Mouse (Mus musculus) forebrain, embryonic 16.5 days (tissue): Measurements from ENCODE around the gene Rxfp1. TPM values are rescaled to one million over a fixed set of nuclear protein-coding genes. Genes with fewer than 3 reads are reported as not detected.

Source experiments
- ATAC-seq: fragments of 200-750 bp; cut with Nextera tagmentation; 2 replicates; pipeline ENCODE4 v1.8.0; 2017; ENCODE audit warnings: mild to moderate bottlenecking, moderate library complexity
- H3K27ac ChIP-seq: fragments of 300-500 bp; sonication (generic); 2 replicates; pipeline ENCODE4 v1.5.1; 2014; ENCODE audit warnings: low read length, control low read depth
- H3K27me3 ChIP-seq: fragments of 300-500 bp; sonication (generic); replicated peaks from 2 replicates; pipeline ENCODE4 v1.6.1; 2014; ENCODE audit warnings: low read length; ENCODE audit not compliant: control insufficient read depth, insufficient read depth
- H3K36me3 ChIP-seq: fragments of 300-500 bp; sonication (generic); 2 replicates; pipeline ENCODE4 v1.6.1; 2014; ENCODE audit not compliant: control insufficient read depth, insufficient read depth
- H3K4me1 ChIP-seq: fragments of 300-500 bp; sonication (generic); replicated peaks from 2 replicates; pipeline ENCODE4 v1.6.1; 2014; ENCODE audit warnings: low read length; ENCODE audit not compliant: control insufficient read depth, insufficient read depth
- H3K4me2 ChIP-seq: fragments of 300-500 bp; sonication (generic); 2 replicates; pipeline ENCODE4 v1.6.1; 2014; ENCODE audit warnings: mild to moderate bottlenecking, low read length, control low read depth
- H3K4me3 ChIP-seq: fragments of 300-500 bp; sonication (generic); replicated peaks from 2 replicates; pipeline ENCODE4 v1.5.1; 2014; ENCODE audit warnings: mild to moderate bottlenecking, low read length, control low read depth
- H3K9ac ChIP-seq: fragments of 300-500 bp; sonication (generic); replicated peaks from 2 replicates; pipeline ENCODE4 v1.6.1; 2014; ENCODE audit warnings: low read depth, low read length, control low read depth
- H3K9me3 ChIP-seq: fragments of 300-500 bp; sonication (generic); 2 replicates; pipeline ENCODE4 v1.6.1; 2016; ENCODE audit warnings: low read length; ENCODE audit not compliant: control insufficient read depth
- WGBS: fragments of 180-500 bp; shearing (Covaris S2); extraction: QIAGEN DNeasy Blood & Tissue Kit; methylation state at CpG from one replicate; pipeline ENCODE4 v1.1.7; 2014; 5-methylcytosine and 5-hydroxymethylcytosine counted together
- polyA plus RNA-seq: library from polyadenylated mRNA; unstranded; fragments of >200 nt; fragmentation: Nextera tagmentation; extraction: Ambion mirVana; gene quantifications from 2 replicates; pipeline ENCODE4 v1.2.1, GENCODE M21; 2015

Rxfp1 gene
- polyA plus RNA-seq, 1 experiment from 2014 or later, result 0.41 TPM

DNA sequence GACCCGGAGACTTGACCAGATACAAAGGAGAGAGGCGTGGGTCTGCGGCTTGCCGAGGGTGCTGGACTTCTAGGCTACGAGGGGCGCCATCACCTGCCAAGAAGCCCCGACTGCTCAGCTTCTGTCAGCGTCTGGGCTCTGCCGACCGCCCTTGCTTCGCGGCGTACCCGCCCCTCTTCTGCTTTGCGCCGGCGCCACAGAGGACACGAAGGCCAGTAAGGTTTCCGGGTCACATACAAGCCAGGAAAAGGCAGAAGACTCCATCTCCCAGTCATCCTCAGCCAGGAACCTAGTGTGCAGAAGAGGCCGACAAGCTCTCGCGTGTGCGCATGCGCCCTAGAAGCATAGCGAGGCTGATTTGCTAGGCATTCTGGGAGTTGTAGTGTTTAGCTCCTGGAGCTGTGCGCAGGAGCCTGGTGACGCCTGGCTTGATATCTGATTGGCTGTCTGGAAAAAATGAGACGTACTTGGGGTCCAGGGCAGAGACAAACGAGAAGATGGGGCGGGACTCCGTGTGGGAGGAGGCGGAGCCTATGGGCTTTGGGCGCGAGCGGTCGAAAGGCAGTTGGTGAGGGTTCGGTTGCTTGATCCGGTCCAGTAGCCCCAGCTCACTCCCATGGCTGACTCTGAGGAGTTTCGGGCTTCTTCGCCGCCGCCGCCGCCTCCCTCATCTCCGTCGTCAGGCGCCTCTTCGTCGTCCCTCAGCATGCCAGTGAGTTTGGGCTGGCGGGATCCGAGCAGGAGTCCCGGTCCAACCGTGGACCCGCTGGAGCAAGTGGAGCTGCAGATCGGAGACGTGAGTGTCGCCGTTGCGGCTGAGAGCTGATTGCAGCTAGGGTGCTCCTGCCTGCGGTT lies 108.9 kb downstream of the Rxfp1 start, which contains the start of gene 4930579G24Rik:
Gene 4930579G24Rik (plus strand): TSS at position 519 of the 855 bp plus-strand sequence.
- WGBS, result under 1% methylated on average over 60 of the region's 60 CpGs
- ATAC-seq, result peak; percentile 98
- peak within 1 kb of the TSS; percentile 73 for H3K4me2 ChIP-seq
- H3K27me3 ChIP-seq, result no peaks in the 10 kb centered on the region
- no peaks in the 10 kb centered on the region for H3K9me3 ChIP-seq
- H3K27ac ChIP-seq, result peak within 1 kb of the TSS; percentile 79
- peak within 1 kb of the TSS; percentile 80 for H3K9ac ChIP-seq
- peak within 1 kb of the TSS; percentile 66 for H3K4me3 ChIP-seq
- H3K4me1 ChIP-seq, result peaks cover 11% of the 10 kb centered on the region
- peaks cover 10% of the 10 kb centered on the region for H3K36me3 ChIP-seq

DNA sequence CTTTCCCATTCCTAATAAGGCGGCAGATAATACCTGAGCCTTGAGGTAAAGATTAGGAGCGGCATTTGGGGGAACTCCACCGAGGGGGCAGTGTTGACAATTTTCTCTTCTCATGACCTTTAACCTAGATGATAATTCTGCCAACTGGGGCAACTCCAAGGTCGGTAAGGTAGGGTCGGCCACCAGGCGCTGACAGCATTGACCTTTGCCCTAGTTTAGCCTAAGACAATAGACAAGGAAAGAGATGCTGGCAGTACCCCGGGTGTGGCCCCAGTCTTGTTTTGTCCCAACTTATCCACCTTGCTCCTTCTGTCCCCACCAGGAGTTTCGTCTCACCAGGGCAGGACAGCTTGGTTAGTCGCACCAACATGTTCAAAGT lies 109.5 kb downstream of the Rxfp1 start:
- H3K4me1 ChIP-seq, result peaks cover 11% of the 10 kb centered on the region
- peaks cover 8% of the 10 kb centered on the region for H3K36me3 ChIP-seq
- ATAC-seq, result no peak
- H3K9ac ChIP-seq, result peak overlapping the region; percentile 66
- under 1% methylated on average over 9 of the region's 9 CpGs for whole genome bisulfite sequencing
- H3K9me3 ChIP-seq, result no peaks in the 10 kb centered on the region
- peak overlapping the region; percentile 66 for H3K4me3 ChIP-seq
- H3K4me2 ChIP-seq, result peak overlapping the region; percentile 66
- no peaks in the 10 kb centered on the region for H3K27me3 ChIP-seq
- peak overlapping the region; percentile 41 for H3K27ac ChIP-seq

DNA sequence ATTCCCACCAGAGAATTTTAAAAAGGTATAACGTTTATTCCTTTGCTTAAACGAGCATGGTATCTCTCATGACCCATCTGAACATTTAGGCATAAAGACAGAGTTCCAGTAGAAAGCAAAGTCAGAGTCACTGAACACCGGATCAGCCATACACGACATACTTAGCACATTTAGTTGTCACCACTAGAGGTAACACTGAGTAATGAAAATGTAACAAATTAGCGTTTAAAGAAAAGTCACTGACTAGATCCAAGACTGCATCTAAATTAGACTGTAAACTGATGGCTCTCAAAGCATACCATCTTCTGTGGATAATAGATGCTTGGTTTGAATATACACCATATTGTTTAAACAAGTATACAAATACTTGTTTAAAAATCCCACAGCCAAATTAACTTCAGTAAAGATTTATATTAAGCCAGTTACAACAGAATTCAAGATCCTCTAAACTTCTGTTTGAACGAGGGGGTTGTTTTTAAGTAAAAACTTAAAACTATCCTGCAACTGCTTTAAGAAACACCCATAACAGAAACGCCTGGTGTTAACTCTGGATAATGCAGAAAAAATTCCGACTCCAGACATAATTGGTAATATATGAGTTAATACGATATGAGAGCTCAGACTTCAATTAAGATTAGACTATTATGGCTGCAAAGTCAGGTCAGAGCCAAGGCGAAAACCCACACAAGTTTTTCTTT lies 110.0 kb downstream of the Rxfp1 start:
- Histone ChIP-seq H3K9ac (peak overlapping the region; percentile 66), H3K4me2 (peak overlapping the region; percentile 66), H3K4me1 (peaks cover 11% of the 10 kb centered on the region), H3K27me3 (no peaks in the 10 kb centered on the region), H3K36me3 (peaks cover 9% of the 10 kb centered on the region), H3K27ac (no peak overlapping the region), H3K9me3 (no peaks in the 10 kb centered on the region), H3K4me3 (peak overlapping the region; percentile 66)
- WGBS, result 24% methylated on average over 10 of the region's 10 CpGs
- ATAC-seq, result no peak

DNA sequence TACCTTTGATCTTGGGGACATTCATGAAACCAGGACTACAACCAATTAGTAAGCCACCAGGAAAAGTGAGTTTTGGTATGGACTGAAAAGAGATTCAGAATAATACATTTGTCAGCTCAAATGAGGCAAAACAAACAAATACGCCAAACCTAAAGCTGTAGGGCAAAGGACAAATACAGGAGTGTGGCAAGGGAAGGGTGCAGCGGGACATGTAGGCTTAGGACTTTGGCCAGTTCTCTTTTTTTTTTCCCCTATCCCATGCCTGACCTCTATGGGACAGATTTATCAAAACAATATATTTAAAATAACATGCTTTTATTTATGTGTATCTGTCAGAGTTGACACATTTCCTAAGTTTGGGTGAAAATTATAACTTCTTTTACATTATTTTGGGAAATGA lies 127.8 kb downstream of the Rxfp1 start:
- H3K27me3 ChIP-seq, result no peaks in the 10 kb centered on the region
- no peak overlapping the region for H3K4me2 ChIP-seq
- no peaks in the 10 kb centered on the region for H3K4me1 ChIP-seq
- no peak for ATAC-seq
- no peak overlapping the region for H3K4me3 ChIP-seq
- H3K9me3 ChIP-seq, result no peaks in the 10 kb centered on the region
- H3K27ac ChIP-seq, result no peak overlapping the region
- H3K36me3 ChIP-seq, result peaks cover 29% of the 10 kb centered on the region
- WGBS, result 89% methylated on average over 2 of the region's 2 CpGs
- no peak overlapping the region for H3K9ac ChIP-seq

DNA sequence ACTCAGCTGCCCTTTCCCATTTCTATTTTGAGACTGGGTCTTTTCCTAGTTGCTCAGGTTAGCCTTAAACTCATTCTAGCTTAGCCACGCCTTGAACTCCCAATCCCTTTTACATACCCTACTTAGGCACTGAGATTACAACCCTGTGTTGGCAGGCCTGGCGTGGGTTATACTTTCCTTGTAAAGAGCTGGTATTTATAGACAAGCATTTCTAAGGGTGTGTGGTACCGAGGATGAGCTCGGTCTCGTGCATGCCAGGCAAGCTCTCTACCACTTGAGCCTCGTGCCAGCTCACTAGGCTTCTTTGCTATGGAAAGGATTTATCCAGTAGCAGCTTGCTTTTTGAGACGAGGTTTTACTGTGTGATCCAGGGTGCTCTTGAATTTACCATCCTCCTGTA lies 142.2 kb downstream of the Rxfp1 start:
- Histone ChIP-seq H3K27ac (no peak overlapping the region), H3K4me2 (no peak overlapping the region), H3K36me3 (peaks cover 28% of the 10 kb centered on the region), H3K4me3 (no peak overlapping the region), H3K4me1 (peaks cover 14% of the 10 kb centered on the region), H3K9ac (no peak overlapping the region), H3K9me3 (no peaks in the 10 kb centered on the region), H3K27me3 (no peaks in the 10 kb centered on the region)
- 96% methylated on average over 7 of the region's 7 CpGs for WGBS
- ATAC-seq, result no peak

DNA sequence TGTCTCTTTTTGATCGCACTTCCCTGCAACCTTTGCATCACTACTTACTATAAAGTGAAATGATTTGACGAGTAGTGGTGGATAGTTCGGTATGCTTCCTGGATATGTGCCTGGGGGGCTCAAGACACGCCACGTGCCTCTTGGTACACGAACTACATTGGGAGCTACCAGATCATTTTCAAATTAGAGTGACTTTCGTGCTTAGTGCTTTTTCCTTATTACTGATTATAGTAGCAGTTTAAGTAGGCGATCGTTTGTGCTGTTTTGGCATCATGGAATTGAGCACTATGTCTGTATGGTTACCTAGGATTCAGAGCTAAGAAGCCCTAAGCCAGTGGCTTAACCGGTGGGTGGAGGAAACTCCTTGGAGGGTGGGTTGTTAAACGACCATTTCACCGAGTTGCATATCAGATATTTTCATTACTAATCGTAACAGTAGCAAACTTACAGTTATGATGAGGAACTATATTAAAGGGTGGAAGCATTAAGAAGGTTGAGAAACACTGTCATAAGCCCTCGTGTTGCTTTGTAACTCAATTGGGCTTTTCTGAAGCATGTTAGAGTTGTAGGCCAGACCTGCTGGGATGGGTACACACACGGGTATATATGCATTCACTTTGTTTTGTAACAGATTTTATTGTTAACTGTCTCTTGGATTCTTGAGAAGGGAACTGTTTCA lies 145.7 kb downstream of the Rxfp1 start:
- Histone ChIP-seq H3K27me3 (no peaks in the 10 kb centered on the region), H3K9ac (peak overlapping the region; percentile 77), H3K4me1 (peaks cover 14% of the 10 kb centered on the region), H3K4me3 (peak overlapping the region; percentile 78), H3K9me3 (no peaks in the 10 kb centered on the region), H3K27ac (no peak overlapping the region), H3K4me2 (peak overlapping the region; percentile 89), H3K36me3 (peaks cover 12% of the 10 kb centered on the region; the same call in 1 of the 2 replicates)
- no peak; the same call in 1 of the 2 replicates for ATAC-seq
- 6% methylated on average over 15 of the region's 15 CpGs for WGBS

Other genes starting within 250 kb of the Rxfp1 start
- gene Fnip2, start 170.1 kb downstream of the Rxfp1 start, polyA plus RNA-seq, result 4.0 and 5.7 TPM in 2 replicates
- 161 and 169 TPM in 2 replicates for gene Ppid, start 146.5 kb downstream of the Rxfp1 start, polyA plus RNA-seq
- 9.9 and 11.3 TPM in 2 replicates for gene 4930579G24Rik, start 108.8 kb downstream of the Rxfp1 start, polyA plus RNA-seq
- 38.9 and 46.4 TPM in 2 replicates for gene Etfdh, start 108.4 kb downstream of the Rxfp1 start, polyA plus RNA-seq
- 1.9 and 2.0 TPM in 2 replicates for gene Tmem144, start 114.9 kb upstream of the Rxfp1 start, polyA plus RNA-seq
- gene Fam198b, start 146.7 kb upstream of the Rxfp1 start, polyA plus RNA-seq, result 1.4 and 2.1 TPM in 2 replicates